22 mouse cellular contexts compared by ENCODE assay signal in genomic region chr10:93207176-93207575, GRCm38 (mm10). TPM values are rescaled to one million over a fixed set of nuclear protein-coding genes. Genes with fewer than 3 reads are reported as not detected.
DNase-seq lines count a peak whose midpoint lies in the region; ATAC-seq and TF ChIP-seq lines count a peak whose summit lies in the region.
"Had no signal": no experiment of that assay in that cellular context is flagged by ENCODE, and none has a peak within 500 bp of the region (broad histone marks: within the 10 kb centered on the region; RNA-seq: fewer than 3 reads in every experiment).

No protein-coding gene starts in this region.

- no peak for DNase-seq in testis, postnatal 10 days (ENCODE audit: low spot score)
- no peak for DNase-seq in yolk sac, embryonic 10.5 days (ENCODE audit: low spot score)
- DNase-seq: adrenal gland, adult 2 months; adrenal gland, postnatal 10 days; adrenal gland, postnatal 25 days; cerebellum, adult 11 months; cerebellum, adult 18-20 months; cerebellum, adult 8-10 months; cerebellum, adult 9-11 months; cerebellum, postnatal 14 days; cerebellum, postnatal 36 days; embryo, embryonic 11 days had no signal

- no peak for TF ChIP-seq POLR2A in testis, adult 2 months (IDR thresholded peaks at IDR 0.05; ENCODE audit: control insufficient read depth, low read depth, low read length)

- peak; percentile 55; the same call in 1 of the 2 replicates for ATAC-seq in megakaryocyte, adult 5-6 weeks (ENCODE audit: poor library complexity, severe bottlenecking)
- ATAC-seq in intestine, postnatal 0 days = no peak
- ATAC-seq: forebrain, embryonic 14.5 days; forebrain, embryonic 16.5 days had no signal

- H3K27ac ChIP-seq in testis, adult 2 months (ENCODE audit: control insufficient read depth, insufficient read depth, low read depth, low read length) = no peak overlapping the region
- no peak overlapping the region for H3K27ac ChIP-seq in intestine, postnatal 0 days (ENCODE audit: low read depth, low read length)
- H3K27ac ChIP-seq: embryonic facial prominence, embryonic 13.5 days; embryonic facial prominence, embryonic 15.5 days; forebrain, embryonic 10.5 days; forebrain, embryonic 12.5 days had no signal

- H3K4me1 ChIP-seq in testis, adult 2 months (ENCODE audit: control insufficient read depth, insufficient read depth, low read length) = no peaks in the 10 kb centered on the region
- no peaks in the 10 kb centered on the region for H3K4me1 ChIP-seq in intestine, postnatal 0 days (replicated peaks; ENCODE audit: control insufficient read depth, insufficient read depth, low read length)
- H3K4me1 ChIP-seq: embryonic facial prominence, embryonic 15.5 days; forebrain, embryonic 10.5 days; forebrain, embryonic 12.5 days had no signal

- H3K27me3 ChIP-seq in testis, adult 2 months (ENCODE audit: control insufficient read depth, insufficient read depth, low read length) = no peaks in the 10 kb centered on the region
- H3K27me3 ChIP-seq in intestine, postnatal 0 days (replicated peaks; ENCODE audit: control insufficient read depth, insufficient read depth, low read length) = no peaks in the 10 kb centered on the region
- H3K27me3 ChIP-seq: embryonic facial prominence, embryonic 13.5 days; embryonic facial prominence, embryonic 15.5 days; forebrain, embryonic 12.5 days had no signal

- H3K9me3 ChIP-seq in intestine, postnatal 0 days (ENCODE audit: control insufficient read depth) = no peaks in the 10 kb centered on the region
- H3K9me3 ChIP-seq: embryonic facial prominence, embryonic 13.5 days; embryonic facial prominence, embryonic 15.5 days; forebrain, embryonic 10.5 days; forebrain, embryonic 12.5 days had no signal

- H3K9ac ChIP-seq in intestine, postnatal 0 days (ENCODE audit: low read depth, low read length) = no peak overlapping the region
- H3K9ac ChIP-seq: embryonic facial prominence, embryonic 13.5 days; embryonic facial prominence, embryonic 15.5 days; forebrain, embryonic 12.5 days had no signal

- H3K4me2 ChIP-seq in intestine, postnatal 0 days (replicated peaks; ENCODE audit: low read depth) = no peak overlapping the region
- H3K4me2 ChIP-seq: embryonic facial prominence, embryonic 13.5 days; embryonic facial prominence, embryonic 15.5 days; forebrain, embryonic 12.5 days had no signal

- TF ChIP-seq CTCF in testis, adult 2 months (IDR thresholded peaks at IDR 0.05; ENCODE audit: control insufficient read depth, insufficient read depth, insufficient replicate concordance, low read depth, low read length) = no peak
- no peak for TF ChIP-seq CTCF in intestine, postnatal 0 days (IDR thresholded peaks at IDR 0.05; ENCODE audit: low read depth)

- WGBS in intestine, postnatal 0 days = 75% methylated on average over 5 of the region's 5 CpGs

- H3K36me3 ChIP-seq in testis, adult 2 months (ENCODE audit: control insufficient read depth, insufficient read depth, low read length) = no peaks in the 10 kb centered on the region
- H3K36me3 ChIP-seq in intestine, postnatal 0 days (ENCODE audit: control insufficient read depth, insufficient read depth) = no peaks in the 10 kb centered on the region; the same call in 1 of the 2 replicates
- H3K36me3 ChIP-seq: embryonic facial prominence, embryonic 15.5 days had no signal

- H3K4me3 ChIP-seq in testis, adult 2 months (ENCODE audit: control insufficient read depth, low read depth, low read length) = peak overlapping the region; percentile 80
- no peak overlapping the region for H3K4me3 ChIP-seq in intestine, postnatal 0 days (ENCODE audit: low read depth, low read length)
- H3K4me3 ChIP-seq: embryonic facial prominence, embryonic 13.5 days; embryonic facial prominence, embryonic 15.5 days; erythroblast, embryonic 14.5 days; forebrain, embryonic 10.5 days; forebrain, embryonic 12.5 days had no signal

RNA-seq across cellular contexts. Expression of gene Cdk17, which starts 46.5 kb away (rescaled TPM):
- 27.6 and 32.4 TPM in 2 replicates for polyA plus RNA-seq in testis, adult 2 months (2012; rRNA removed)
- 33.0 and 36.3 TPM in 2 replicates for total RNA-seq in megakaryocyte, adult 5-6 weeks (2015)
- total RNA-seq in megakaryocyte, adult 5-6 weeks (2017) = 36.5 and 41.5 TPM in 2 replicates
- polyA plus RNA-seq in intestine, postnatal 0 days (2015; fragmentation: Nextera tagmentation; extraction: Ambion mirVana) = 8.2 and 8.9 TPM in 2 replicates
